Mouse (Mus musculus) limb, embryonic 14.5 days (tissue): Measurements from ENCODE around the gene Prkd1. TPM values are rescaled to one million over a fixed set of nuclear protein-coding genes. Genes with fewer than 3 reads are reported as not detected.

Source experiments
- ATAC-seq: fragments of 200-750 bp; cut with Nextera tagmentation; 2 replicates; pipeline ENCODE4 v1.8.0; 2017; ENCODE audit warnings: low read depth, moderate number of reproducible peaks, moderate TSS enrichment; ENCODE audit not compliant: low FRiP score
- DNase-seq: peaks from one replicate; pipeline ENCODE4 v3.0.0-alpha.2; 2015; ENCODE audit warnings: low spot score
- H3K27ac ChIP-seq: fragments of 300-500 bp; sonication (generic); replicated peaks from 2 replicates; pipeline ENCODE4 v1.5.1; 2014; ENCODE audit warnings: low read depth, mild to moderate bottlenecking, low read length, moderate library complexity, mixed read lengths
- H3K27me3 ChIP-seq: fragments of 300-500 bp; sonication (generic); 2 replicates; pipeline ENCODE4 v1.6.1; 2014; ENCODE audit warnings: low read length, mixed read lengths; ENCODE audit not compliant: control insufficient read depth, insufficient read depth
- H3K36me3 ChIP-seq: fragments of 300-500 bp; sonication (generic); 2 replicates; pipeline ENCODE4 v1.6.1; 2014; ENCODE audit warnings: mild to moderate bottlenecking, low read length, moderate library complexity, mixed read lengths; ENCODE audit not compliant: control insufficient read depth, insufficient read depth
- H3K4me1 ChIP-seq: fragments of 300-500 bp; sonication (generic); 2 replicates; pipeline ENCODE4 v1.6.1; 2014; ENCODE audit warnings: antibody characterized with exemption, low read length, mixed read lengths; ENCODE audit not compliant: control insufficient read depth, insufficient read depth
- H3K4me2 ChIP-seq: fragments of 300-500 bp; sonication (generic); replicated peaks from 2 replicates; pipeline ENCODE4 v1.6.1; 2014; ENCODE audit warnings: low read depth, mild to moderate bottlenecking, low read length, moderate library complexity; ENCODE audit not compliant: severe bottlenecking
- H3K4me3 ChIP-seq: fragments of 300-500 bp; sonication (generic); replicated peaks from 2 replicates; pipeline ENCODE4 v1.5.1; 2014; ENCODE audit warnings: low read length
- H3K9ac ChIP-seq: fragments of 300-500 bp; sonication (generic); 2 replicates; pipeline ENCODE4 v1.6.1; 2014; ENCODE audit warnings: mild to moderate bottlenecking, low read depth, low read length, moderate library complexity; ENCODE audit not compliant: severe bottlenecking
- H3K9me3 ChIP-seq: fragments of 300-500 bp; sonication (generic); 2 replicates; pipeline ENCODE4 v1.6.1; 2016; ENCODE audit warnings: low read length; ENCODE audit not compliant: control insufficient read depth
- POLR2A ChIP-seq: fragments of 200-500 bp; IDR thresholded peaks from 2 replicates; pipeline ENCODE4 v1.8.0; 2012; ENCODE audit warnings: inconsistent platforms, mild to moderate bottlenecking, moderate library complexity, borderline replicate concordance; ENCODE audit not compliant: insufficient read depth, insufficient read length; ENCODE audit errors: extremely low read depth
- WGBS: fragments of 180-500 bp; shearing (Covaris S2); extraction: QIAGEN DNeasy Blood & Tissue Kit; methylation state at CpG from one replicate; pipeline ENCODE4 v1.1.7; 2014; 5-methylcytosine and 5-hydroxymethylcytosine counted together
- polyA plus RNA-seq, 2 experiments: library from polyadenylated mRNA; depleted of rRNA in 1 of 2; stranded (reverse) in 1 of 2; unstranded in 1 of 2; fragments of >200 nt; fragmentation: Nextera tagmentation in 1 of 2; extraction: Ambion mirVana in 1 of 2; gene quantifications; 2 replicates each; pipeline versions ENCODE4 v1.2.1 to v1.2.3; 2012 to 2014

Gene Prkd1
- polyA plus RNA-seq, 2 experiments, result 6.6 to 10.4 TPM

DNA sequence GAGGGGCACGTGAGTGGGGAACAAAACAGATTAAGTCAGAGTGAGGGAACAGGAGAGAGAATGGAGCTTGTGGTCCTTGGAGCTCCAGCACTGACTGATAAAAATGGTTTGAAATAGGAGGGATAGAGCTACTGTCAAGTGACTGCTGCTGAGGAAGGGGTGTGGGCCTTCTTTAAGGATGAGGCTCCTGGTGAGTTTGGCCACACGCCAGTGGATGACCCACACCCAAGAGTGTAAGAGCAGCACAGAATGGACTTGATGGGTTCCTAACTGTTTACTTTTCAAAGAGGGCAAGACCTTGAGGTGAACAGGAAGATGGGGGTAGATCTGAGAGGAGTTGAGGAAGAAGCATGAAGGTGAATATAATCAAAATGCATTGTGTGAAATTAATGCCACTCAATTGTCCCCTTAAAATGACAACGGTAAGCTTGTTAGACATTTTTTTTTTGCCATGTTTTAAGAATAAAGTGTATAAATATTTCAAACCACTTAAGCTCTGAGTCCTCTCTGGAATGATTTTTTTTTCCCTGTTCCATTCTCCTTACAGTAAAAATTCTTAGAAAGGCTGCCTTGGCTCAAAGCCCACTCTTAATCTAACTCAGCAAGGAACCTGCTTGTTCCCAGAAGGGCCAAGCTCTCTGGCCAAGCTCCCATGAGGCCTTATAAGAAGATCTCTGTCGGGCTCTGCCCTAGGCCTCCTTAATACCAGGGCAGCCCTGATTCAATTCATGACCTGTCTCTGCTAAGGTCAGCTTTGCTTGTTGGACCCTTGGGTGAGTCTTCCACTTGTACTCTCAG, 42.0 kb downstream of the Prkd1 start:
- Histone ChIP-seq H3K4me1 (no peaks in the 10 kb centered on the region), H3K9me3 (no peaks in the 10 kb centered on the region), H3K4me3 (no peak overlapping the region), H3K27ac (no peak overlapping the region), H3K4me2 (no peak overlapping the region), H3K9ac (no peak overlapping the region), H3K27me3 (no peaks in the 10 kb centered on the region), H3K36me3 (no peaks in the 10 kb centered on the region)
- no peak for DNase-seq
- no peak for TF ChIP-seq POLR2A
- no peak for ATAC-seq
- 77% methylated on average over 4 of the region's 4 CpGs for WGBS

GRCm38 (mm10) chr12:50599370-50599769, 49.5 kb downstream of the Prkd1 start:
- Histone ChIP-seq H3K9me3 (no peaks in the 10 kb centered on the region), H3K27ac (no peak overlapping the region), H3K36me3 (no peaks in the 10 kb centered on the region), H3K9ac (no peak overlapping the region), H3K4me3 (no peak overlapping the region), H3K4me2 (no peak overlapping the region), H3K4me1 (no peaks in the 10 kb centered on the region), H3K27me3 (no peaks in the 10 kb centered on the region)
- TF ChIP-seq POLR2A, result no peak
- no peak for ATAC-seq
- 92% methylated on average over 1 of the region's 1 CpGs for WGBS
- DNase-seq, result no peak

GRCm38 (mm10) chr12:50598053-50598988, 50.6 kb downstream of the Prkd1 start:
- no peak for DNase-seq
- H3K9ac ChIP-seq, result no peak overlapping the region
- WGBS, result 68% methylated on average over 9 of the region's 9 CpGs
- no peaks in the 10 kb centered on the region for H3K4me1 ChIP-seq
- no peak overlapping the region for H3K4me3 ChIP-seq
- no peak for TF ChIP-seq POLR2A
- no peaks in the 10 kb centered on the region for H3K9me3 ChIP-seq
- no peak overlapping the region for H3K4me2 ChIP-seq
- no peaks in the 10 kb centered on the region for H3K27me3 ChIP-seq
- ATAC-seq, result no peak
- H3K27ac ChIP-seq, result no peak overlapping the region
- no peaks in the 10 kb centered on the region for H3K36me3 ChIP-seq

DNA sequence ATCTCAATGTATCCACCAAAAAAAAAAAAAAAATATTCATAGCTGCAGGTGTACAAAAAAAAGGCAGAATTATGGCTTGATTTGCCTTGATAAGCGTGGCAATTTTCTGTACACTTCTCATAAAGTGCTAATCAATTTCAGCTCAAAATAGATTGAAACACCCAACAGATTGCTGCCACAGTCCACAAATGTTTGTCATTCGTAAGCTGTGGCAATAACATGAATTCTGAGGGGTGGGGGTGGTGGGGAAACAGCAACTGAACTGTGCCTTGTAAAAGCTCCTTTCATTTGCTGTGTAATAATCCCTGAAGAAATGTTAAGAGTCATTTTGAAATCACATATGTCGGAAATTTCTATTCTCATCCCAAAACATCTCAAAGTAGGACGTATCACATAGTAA, 51.4 kb downstream of the Prkd1 start:
- no peaks in the 10 kb centered on the region for H3K36me3 ChIP-seq
- 82% methylated on average over 4 of the region's 4 CpGs for WGBS

GRCm38 (mm10) chr12:50595777-50596176, 53.1 kb downstream of the Prkd1 start:
- Histone ChIP-seq H3K27ac (no peak overlapping the region), H3K27me3 (no peaks in the 10 kb centered on the region), H3K9me3 (no peaks in the 10 kb centered on the region), H3K9ac (no peak overlapping the region), H3K4me2 (no peak overlapping the region), H3K36me3 (no peaks in the 10 kb centered on the region), H3K4me1 (no peaks in the 10 kb centered on the region), H3K4me3 (no peak overlapping the region)
- no peak for DNase-seq
- ATAC-seq, result no peak
- TF ChIP-seq POLR2A, result no peak
- 80% methylated on average over 5 of the region's 5 CpGs for WGBS

More for the DNA sequence above, 51.4 kb downstream of the Prkd1 start:
- TF ChIP-seq POLR2A, result no peak
- H3K4me3 ChIP-seq, result no peak overlapping the region
- no peak for ATAC-seq
- H3K9me3 ChIP-seq, result no peaks in the 10 kb centered on the region
- no peak overlapping the region for H3K4me2 ChIP-seq
- H3K27me3 ChIP-seq, result no peaks in the 10 kb centered on the region
- H3K4me1 ChIP-seq, result no peaks in the 10 kb centered on the region
- H3K27ac ChIP-seq, result no peak overlapping the region
- no peak for DNase-seq
- H3K9ac ChIP-seq, result no peak overlapping the region
